Mouse (Mus musculus): ENCODE data around the gene Ctsa.

GRCm38 (mm10) chr2:164823969-164824368, 8.7 kb upstream of the Ctsa start:
- no peak for TF ChIP-seq POLR2A (IDR thresholded peaks at IDR 0.05; ENCODE audit: borderline replicate concordance, extremely low read depth, insufficient read depth, insufficient read length, poor library complexity, severe bottlenecking)
- TF ChIP-seq CTCF (IDR thresholded peaks at IDR 0.05; ENCODE audit: borderline replicate concordance, extremely low read depth, insufficient read depth, insufficient read length) = no peak
